Mouse (Mus musculus): ENCODE results near the gene Cx3cr1.

DNA sequence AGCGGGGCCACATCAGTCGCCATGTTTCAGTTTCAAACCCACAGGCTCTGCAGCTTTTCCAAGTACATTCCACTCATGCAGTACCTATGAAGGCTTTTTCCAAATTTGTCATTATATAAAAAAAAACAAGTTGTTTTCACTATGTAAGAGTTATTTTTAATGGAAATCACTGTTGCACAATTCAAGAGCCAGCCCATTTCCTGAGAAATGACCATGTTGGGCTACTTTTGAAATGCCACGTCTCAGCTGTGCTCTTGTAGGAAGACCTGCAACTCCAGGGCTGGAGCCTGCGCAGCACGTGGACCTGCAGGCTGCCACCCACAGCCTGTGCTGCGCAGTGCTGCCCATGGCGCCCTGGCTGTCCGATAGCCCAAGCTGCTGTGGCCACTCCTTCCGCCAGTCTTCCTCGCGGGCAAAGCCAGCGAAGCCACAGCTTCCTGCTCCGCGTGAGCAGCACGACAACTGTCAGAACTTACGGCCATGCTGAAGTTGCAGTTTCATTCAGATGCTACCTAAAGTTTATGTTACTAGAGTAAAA lies 144.5 kb downstream of the Cx3cr1 start:
- TF ChIP-seq EP300 (optimal IDR thresholded peaks at IDR 0.05) (no peak), CTCF (IDR thresholded peaks at IDR 0.05; ENCODE audit: low read depth) (no peak)
